Mouse (Mus musculus) spleen, adult 2 months (tissue): ENCODE results near the gene Thoc5. TPM values are rescaled to one million over a fixed set of nuclear protein-coding genes. Genes with fewer than 3 reads are reported as not detected.

Experiments
- DNase-seq, 2 experiments: peaks; one replicate each; pipeline versions ENCODE4 v3.0.0 to v3.0.0-alpha.2; 2012 to 2021; ENCODE audit warnings: low spot score in 2 of 2, low read depth in 1 of 2
- H3K27ac ChIP-seq: fragments of 200-500 bp; 2 replicates; pipeline ENCODE4 v1.5.1; 2012; ENCODE audit warnings: low read length, inconsistent platforms; ENCODE audit not compliant: insufficient read depth
- H3K27me3 ChIP-seq: fragments of 200-500 bp; 2 replicates; pipeline ENCODE4 v1.6.1; 2012; ENCODE audit warnings: mild to moderate bottlenecking, moderate library complexity, low read length, inconsistent platforms; ENCODE audit not compliant: control insufficient read depth, insufficient read depth
- H3K36me3 ChIP-seq: fragments of 200-500 bp; 2 replicates; pipeline ENCODE4 v1.6.1; 2012; ENCODE audit warnings: mild to moderate bottlenecking, low read length, inconsistent platforms; ENCODE audit not compliant: control insufficient read depth, insufficient read depth
- H3K4me1 ChIP-seq: fragments of 200-500 bp; 2 replicates; pipeline ENCODE4 v1.6.1; 2011; ENCODE audit warnings: inconsistent platforms; ENCODE audit not compliant: control insufficient read depth, insufficient read depth, insufficient read length
- H3K4me3 ChIP-seq: fragments of 200-500 bp; 2 replicates; pipeline ENCODE4 v1.5.1; 2011; ENCODE audit warnings: mild to moderate bottlenecking, inconsistent platforms; ENCODE audit not compliant: insufficient read depth, insufficient read length; ENCODE audit errors: extremely low read depth
- CTCF ChIP-seq: fragments of 200-500 bp; IDR thresholded peaks from 2 replicates; pipeline ENCODE4 v1.5.1; 2011; ENCODE audit warnings: mild to moderate bottlenecking, inconsistent platforms; ENCODE audit not compliant: insufficient read depth, insufficient read length, insufficient replicate concordance; ENCODE audit errors: extremely low read depth
- POLR2A ChIP-seq: fragments of 200-500 bp; IDR thresholded peaks from 2 replicates; pipeline ENCODE4 v1.6.1; 2011; ENCODE audit warnings: low read depth, low read length, inconsistent platforms
- WGBS: fragments of 180-500 bp; shearing (Covaris S2); methylation state at CpG from one replicate; pipeline ENCODE4 v1.1.7; 2018; 5-methylcytosine and 5-hydroxymethylcytosine counted together
- polyA plus RNA-seq: library from polyadenylated mRNA; depleted of rRNA; stranded (reverse); fragments of >200 nt; gene quantifications from 2 replicates; pipeline ENCODE4 v1.2.3, GENCODE M21; 2012

Gene Thoc5
- polyA plus RNA-seq, 1 experiment: 13.8 TPM

DNA sequence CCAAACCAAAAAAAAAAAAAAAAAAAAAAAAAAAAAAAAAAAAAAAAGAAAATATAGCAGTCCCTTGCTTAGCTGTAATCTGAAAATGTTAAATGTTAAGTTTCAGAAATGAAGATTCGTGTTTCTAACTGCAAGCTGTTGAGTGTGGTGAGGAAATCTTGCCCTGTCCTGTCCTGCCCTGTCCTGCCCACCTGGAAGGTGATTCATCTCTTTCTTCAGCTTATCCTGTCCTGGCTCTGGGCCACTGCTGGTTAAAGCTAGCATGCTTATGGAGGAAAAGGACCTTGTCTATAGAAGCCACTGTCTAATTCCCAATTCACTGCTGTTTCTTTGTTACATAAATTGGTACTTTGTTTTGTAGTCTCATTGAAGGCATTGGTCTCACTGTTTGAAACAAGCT, 34.1 kb upstream of the Thoc5 start:
- no peak for DNase-seq
- no peak for TF ChIP-seq POLR2A
- TF ChIP-seq CTCF: no peak
- Histone ChIP-seq H3K4me3 (no peak overlapping the region), H3K27ac (no peak overlapping the region), H3K4me1 (no peaks in the 10 kb centered on the region), H3K36me3 (no peaks in the 10 kb centered on the region), H3K27me3 (no peaks in the 10 kb centered on the region)
- WGBS: 77% methylated on average over 1 of the region's 1 CpGs

DNA sequence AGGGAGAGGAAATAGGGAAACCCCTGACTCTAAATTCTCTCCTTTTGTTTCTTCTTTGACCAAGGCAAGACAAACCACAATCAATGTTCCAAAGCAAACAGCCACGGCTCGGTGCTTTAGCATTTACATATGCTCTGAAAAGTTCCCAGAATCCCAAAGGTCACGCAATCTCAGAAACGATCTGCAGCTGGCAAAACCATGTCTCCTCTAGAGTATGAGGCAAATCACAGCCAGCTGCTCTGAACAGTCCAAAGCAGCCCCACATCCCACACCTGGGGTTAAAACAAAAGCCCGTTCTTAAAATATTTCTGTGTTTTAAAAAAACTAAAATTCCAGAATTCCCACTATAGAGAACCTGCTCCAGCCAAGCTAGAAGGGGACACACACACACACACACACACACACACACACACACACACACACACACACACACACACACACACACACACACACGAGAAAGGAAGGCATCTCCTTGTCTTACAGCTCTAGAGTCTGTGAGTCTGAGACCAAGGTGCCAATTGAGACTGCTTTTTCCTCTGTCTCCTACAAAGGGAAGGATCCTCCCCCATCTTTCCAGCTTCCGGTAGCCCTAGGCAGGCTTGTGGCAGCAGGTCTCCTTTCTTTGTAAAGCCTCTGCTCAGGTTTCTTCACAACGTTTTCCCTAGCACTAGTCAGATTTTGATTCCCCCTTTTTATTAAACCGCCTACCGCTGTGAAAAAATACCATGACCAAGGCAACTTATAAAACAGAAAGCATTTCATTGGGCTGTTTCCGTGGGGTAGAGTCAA, 33.1 kb upstream of the Thoc5 start:
- Histone ChIP-seq H3K36me3 (no peaks in the 10 kb centered on the region), H3K27me3 (no peaks in the 10 kb centered on the region), H3K4me3 (no peak overlapping the region), H3K27ac (no peak overlapping the region), H3K4me1 (no peaks in the 10 kb centered on the region)
- DNase-seq: no peak
- no peak for TF ChIP-seq CTCF
- TF ChIP-seq POLR2A: no peak
- WGBS: 57% methylated on average over 11 of the region's 11 CpGs

DNA sequence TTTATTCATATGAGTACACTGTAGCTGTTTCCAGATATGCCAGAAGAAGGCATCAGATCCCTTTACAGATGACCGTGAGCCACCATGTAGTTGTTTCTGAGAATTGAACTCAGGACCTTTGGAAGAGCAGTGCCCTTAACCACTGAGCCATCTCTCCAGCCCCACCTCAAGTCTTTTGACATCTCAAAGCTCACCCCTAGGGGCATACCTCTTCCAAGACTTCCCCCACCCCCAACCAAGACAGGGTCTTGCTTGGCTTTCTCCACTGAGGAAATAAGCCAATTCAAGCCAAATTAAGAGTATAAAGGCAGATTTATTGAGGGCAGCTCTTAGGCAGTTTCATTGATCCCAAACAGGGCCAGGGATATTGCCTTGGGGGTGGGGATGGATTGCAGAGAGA, 32.4 kb upstream of the Thoc5 start:
- H3K4me1 ChIP-seq: no peaks in the 10 kb centered on the region
- WGBS: 97% methylated on average over 1 of the region's 1 CpGs
- H3K36me3 ChIP-seq: no peaks in the 10 kb centered on the region
- no peak overlapping the region for H3K4me3 ChIP-seq
- DNase-seq: no peak
- H3K27ac ChIP-seq: no peak overlapping the region
- H3K27me3 ChIP-seq: no peaks in the 10 kb centered on the region
- no peak for TF ChIP-seq CTCF
- no peak for TF ChIP-seq POLR2A

DNA sequence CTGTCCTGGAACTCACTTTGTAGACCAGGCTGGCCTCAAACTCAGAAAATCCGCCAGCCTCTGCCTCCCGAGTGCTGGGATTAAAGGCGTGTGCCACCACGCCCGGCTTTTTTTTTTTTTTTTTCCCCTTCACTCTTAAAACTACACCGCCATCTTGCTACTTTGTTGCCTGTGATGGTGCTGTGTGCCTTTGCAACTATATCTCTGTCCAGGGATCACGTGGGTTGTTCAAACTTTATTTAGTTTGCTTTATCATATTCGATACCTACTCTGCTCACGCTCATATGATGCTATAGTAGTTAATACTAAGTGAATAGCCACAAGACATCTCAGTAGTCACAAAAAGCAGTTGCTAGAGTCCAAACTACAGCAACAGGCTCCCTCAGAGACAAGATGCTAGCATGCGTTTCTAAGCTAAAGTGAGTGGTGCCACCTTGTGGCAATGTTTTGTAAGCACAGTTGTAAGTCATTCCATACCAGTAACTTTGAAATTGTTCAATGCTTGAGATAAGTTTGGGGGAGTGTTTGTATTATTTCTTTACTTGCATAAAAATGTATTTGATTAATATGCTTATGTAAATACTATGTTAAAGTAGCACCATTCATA, 29.4 kb upstream of the Thoc5 start:
- H3K4me3 ChIP-seq: no peak overlapping the region
- no peak overlapping the region for H3K27ac ChIP-seq
- H3K27me3 ChIP-seq: no peaks in the 10 kb centered on the region
- no peaks in the 10 kb centered on the region for H3K4me1 ChIP-seq
- no peak for TF ChIP-seq POLR2A
- peak; percentile 19; the same call in 1 of the 2 replicates for TF ChIP-seq CTCF
- peak; percentile 47 to 60 for DNase-seq
- WGBS: 45% methylated on average over 10 of the region's 10 CpGs
- H3K36me3 ChIP-seq: no peaks in the 10 kb centered on the region

DNA sequence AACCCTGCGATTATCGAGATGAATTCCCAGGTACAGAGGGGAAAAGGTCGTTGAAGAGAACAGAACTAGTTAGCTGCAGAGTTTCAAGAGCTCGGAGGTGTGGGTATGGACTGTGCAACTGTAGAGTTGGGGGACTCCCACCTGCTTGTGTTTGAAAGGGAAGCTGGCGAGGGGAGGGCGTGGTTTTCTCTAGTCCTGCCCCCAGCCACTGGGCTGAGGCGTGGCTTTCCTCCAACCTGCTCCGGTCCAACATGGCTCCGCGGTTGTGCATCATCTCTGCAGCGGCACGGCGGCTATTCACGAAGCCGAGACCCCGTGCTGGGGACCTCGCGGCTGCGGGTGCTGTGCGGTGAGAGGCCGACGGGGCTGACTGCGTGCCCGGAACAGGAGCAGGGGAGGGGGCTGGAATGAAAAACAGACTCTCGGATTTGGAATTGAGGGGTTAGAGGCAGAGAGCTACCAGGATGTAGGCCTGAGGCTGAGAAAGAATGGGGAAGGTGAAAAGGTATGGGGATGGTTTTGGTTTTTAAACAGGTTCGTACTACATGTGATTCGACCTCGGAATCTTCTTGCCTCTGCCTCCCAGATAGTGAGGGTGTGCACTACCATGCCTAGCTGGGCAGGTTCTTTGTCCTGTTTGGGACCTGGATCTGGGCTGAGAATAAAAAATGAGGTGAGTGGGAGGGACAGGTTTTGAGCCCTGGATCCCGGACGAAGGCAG, 21.2 kb upstream of the Thoc5 start, which contains the start of gene Nipsnap1:
Nipsnap1 (plus strand) TSS at position 197 of the 721 bp plus-strand sequence.
- peaks cover 7% of the 10 kb centered on the region; the same call in 1 of the 2 replicates for H3K4me1 ChIP-seq
- DNase-seq: peak; percentile 67 to 81
- no peaks in the 10 kb centered on the region for H3K36me3 ChIP-seq
- 2% methylated on average over 30 of the region's 30 CpGs for WGBS
- no peaks in the 10 kb centered on the region for H3K27me3 ChIP-seq
- H3K27ac ChIP-seq: no peak within 1 kb of the TSS
- peak within 1 kb of the TSS; percentile 83 for H3K4me3 ChIP-seq
- no peak for TF ChIP-seq POLR2A
- no peak for TF ChIP-seq CTCF

DNA sequence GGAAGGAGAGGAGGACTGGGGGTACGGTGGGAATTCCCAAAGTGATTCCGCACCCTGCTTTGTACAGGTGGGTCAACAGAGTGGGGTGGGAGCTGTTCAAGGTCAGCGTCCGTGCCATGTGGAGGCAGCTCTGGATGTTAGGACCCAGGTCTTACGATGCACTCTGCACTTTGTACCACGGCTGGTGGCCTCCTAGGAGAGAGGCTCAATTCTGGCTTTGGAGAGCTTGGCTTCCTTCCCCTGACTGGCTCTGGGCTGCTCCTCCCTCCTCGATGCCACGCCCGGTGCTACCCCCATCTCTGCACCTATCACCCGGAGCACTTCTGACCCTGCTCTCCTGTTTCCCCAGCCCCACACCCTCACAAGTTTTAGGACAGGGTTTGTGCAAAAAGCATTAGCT, 20.6 kb upstream of the Thoc5 start:
- WGBS: 15% methylated on average over 10 of the region's 10 CpGs
- DNase-seq: no peak
- Histone ChIP-seq H3K36me3 (no peaks in the 10 kb centered on the region), H3K4me1 (peaks cover 7% of the 10 kb centered on the region; the same call in 1 of the 2 replicates), H3K27me3 (no peaks in the 10 kb centered on the region), H3K27ac (no peak overlapping the region), H3K4me3 (peak overlapping the region; percentile 24)
- TF ChIP-seq CTCF: no peak
- TF ChIP-seq POLR2A: no peak
